9 mouse cellular contexts compared by ENCODE assay signal in genomic region chr2:156439666-156440462, GRCm38 (mm10). TPM values are rescaled to one million over a fixed set of nuclear protein-coding genes. Genes with fewer than 3 reads are reported as not detected.
DNase-seq lines count a peak whose midpoint lies in the region; ATAC-seq lines count a peak whose summit lies in the region.
"Had no signal": no experiment of that assay in that cellular context is flagged by ENCODE, and none has a peak within 500 bp of the region (broad histone marks: within the 10 kb centered on the region; RNA-seq: fewer than 3 reads in every experiment).

No protein-coding gene starts in this region.

- H3K4me3 ChIP-seq in heart, embryonic 15.5 days, result no peak overlapping the region
- H3K4me3 ChIP-seq: megakaryocyte, embryonic 14.5 days had no signal

- H3K36me3 ChIP-seq in heart, embryonic 15.5 days, result no peaks in the 10 kb centered on the region

- 20% methylated on average over 11 of the region's 11 CpGs for WGBS in heart, embryonic 15.5 days

- ATAC-seq in heart, embryonic 15.5 days (replicated peaks; ENCODE audit: insufficient number of reproducible peaks, insufficient read depth, low FRiP score, low read depth), result peak; percentile 68
- ATAC-seq in inflammation-experienced regulatory T-cells, adult 6 months, result no peak

- no peak overlapping the region for H3K9ac ChIP-seq in heart, embryonic 15.5 days

- peak; percentile 32 for DNase-seq in right cerebral cortex, postnatal 14 days
- no peak for DNase-seq in right cerebral cortex, adult 2 months (ENCODE audit: low spot score in 2 of 2)
- peak; percentile 58 to 81 for DNase-seq in kidney, postnatal 36 days
- peak; percentile 24 for DNase-seq in testis, postnatal 14 days (ENCODE audit: low spot score)
- no peak for DNase-seq in layer of hippocampus, postnatal 14 days (ENCODE audit: low spot score in 2 of 2)
- DNase-seq in urinary bladder, adult 2 months (ENCODE audit: low spot score), result no peak

- H3K9me3 ChIP-seq in heart, embryonic 15.5 days (replicated peaks), result no peaks in the 10 kb centered on the region

- peak overlapping the region; percentile 64 for H3K27ac ChIP-seq in heart, embryonic 15.5 days

- peak overlapping the region; percentile 36 for H3K4me2 ChIP-seq in heart, embryonic 15.5 days

- H3K4me1 ChIP-seq in heart, embryonic 15.5 days (replicated peaks), result peaks cover 42% of the 10 kb centered on the region

- no peaks in the 10 kb centered on the region for H3K27me3 ChIP-seq in heart, embryonic 15.5 days

RNA-seq across cellular contexts. Expression of gene Epb41l1, which starts 19.2 kb away (rescaled TPM):
- 1.00 and 1.5 TPM in 2 replicates for polyA plus RNA-seq in heart, embryonic 15.5 days (2015; fragmentation: Nextera tagmentation; extraction: Ambion mirVana)
- 100 to 1,000 TPM; 299 to 316 TPM for total RNA-seq in layer of hippocampus, postnatal 14 days (2021)
- polyA plus RNA-seq in inflammation-experienced regulatory T-cells, adult 6 months (2017; shearing (Covaris generic)), result under 1 TPM in 2 of 3 experiments, not detected in 1; 0.07 to 0.09 TPM
- 36.9 and 46.7 TPM in 2 replicates for polyA plus RNA-seq in urinary bladder, adult 2 months (2012; rRNA removed)

Comparison
In these comparisons a context has a peak if more than half of its experiments do, and no peak if none do; other contexts are left out.
1. DNase-seq: peak in right cerebral cortex, postnatal 14 days (single experiment), kidney, postnatal 36 days (2 of 2) and testis, postnatal 14 days (single experiment); none in right cerebral cortex, adult 2 months (0 of 2), layer of hippocampus, postnatal 14 days (0 of 2) and urinary bladder, adult 2 months (single experiment).
2. RNA of gene Epb41l1, which starts 19.2 kb away (polyA plus RNA-seq): 36.9 to 46.7 TPM in urinary bladder, adult 2 months; 1.00 to 1.5 TPM in heart, embryonic 15.5 days and 0.07 to 0.09 TPM in inflammation-experienced regulatory T-cells, adult 6 months; every median in the first group is over 10 times any median in the second.